Mouse (Mus musculus): ENCODE data around the gene Srgn.
A peak's percentile ranks its signal among the peaks of the same experiment; 100 is the strongest.

- TF ChIP-seq CTCF (IDR thresholded peaks at IDR 0.05; ENCODE audit: low read depth, low read length) (peak; percentile 25; the same call in 1 of the 2 replicates), GATA1 (IDR thresholded peaks at IDR 0.05; ENCODE audit: borderline replicate concordance, low read length) (no peak), TAL1 (conservative IDR thresholded peaks at IDR 0.05; ENCODE audit: low read depth, low read length) (no peak), POLR2AphosphoS5 (IDR thresholded peaks at IDR 0.05; ENCODE audit: insufficient replicate concordance, low read depth, low read length) (no peak), GATA2 (IDR thresholded peaks at IDR 0.05; ENCODE audit: borderline replicate concordance, low read depth, low read length) (no peak)
These were observed 30.5 kb upstream of the Srgn start for GRCm38 (mm10) chr10:62557736-62558135.

Measured in G1E (cell line).